Mouse (Mus musculus) testis, postnatal 14 days (tissue): ENCODE results near the gene Flvcr2.
A peak's percentile ranks its signal among the peaks of the same experiment; 100 is the strongest.

ENCODE experiments used
- DNase-seq: peaks from one replicate; pipeline ENCODE4 v3.0.0; 2021; ENCODE audit warnings: low spot score

Flvcr2 gene

GRCm38 (mm10) chr12:85794094-85794493 is 47.8 kb downstream of the Flvcr2 start:
- DNase-seq, result peak; percentile 77

- DNase-seq, result no peak
Observed at GRCm38 (mm10) chr12:85795551-85795950, 49.2 kb downstream of the Flvcr2 start.

GRCm38 (mm10) chr12:85800031-85800430 is 53.7 kb downstream of the Flvcr2 start:
- no peak for DNase-seq

- no peak for DNase-seq
Observed at GRCm38 (mm10) chr12:85809726-85810125, 63.4 kb downstream of the Flvcr2 start.

GRCm38 (mm10) chr12:85810959-85811358 is 64.6 kb downstream of the Flvcr2 start:
- no peak for DNase-seq

GRCm38 (mm10) chr12:85811676-85812075 is 65.3 kb downstream of the Flvcr2 start:
- no peak for DNase-seq

GRCm38 (mm10) chr12:85813599-85813998 is 67.3 kb downstream of the Flvcr2 start:
- no peak for DNase-seq

GRCm38 (mm10) chr12:85822051-85822450 is 75.7 kb downstream of the Flvcr2 start:
- no peak for DNase-seq

GRCm38 (mm10) chr12:85824438-85825264 is 78.3 kb downstream of the Flvcr2 start, which contains the start of the genes Erg28 and Ttll5:
TSS of gene Erg28 (minus strand) at chr12:85824550.
TSS of gene Ttll5 (plus strand) at chr12:85824659.
- DNase-seq, result peak; percentile 95

GRCm38 (mm10) chr12:85825361-85825760 is 79.0 kb downstream of the Flvcr2 start:
- DNase-seq, result no peak

GRCm38 (mm10) chr12:85825822-85826221 is 79.5 kb downstream of the Flvcr2 start:
- no peak for DNase-seq

GRCm38 (mm10) chr12:85828856-85829255 is 82.5 kb downstream of the Flvcr2 start:
- DNase-seq, result no peak

GRCm38 (mm10) chr12:85829866-85830265 is 83.5 kb downstream of the Flvcr2 start:
- DNase-seq, result no peak

GRCm38 (mm10) chr12:85830691-85831090 is 84.4 kb downstream of the Flvcr2 start:
- DNase-seq, result no peak

- no peak for DNase-seq
Observed at GRCm38 (mm10) chr12:85834543-85834942, 88.2 kb downstream of the Flvcr2 start.

GRCm38 (mm10) chr12:85837765-85838164 is 91.4 kb downstream of the Flvcr2 start:
- DNase-seq, result no peak

- DNase-seq, result no peak
Observed at GRCm38 (mm10) chr12:85839371-85840000, 93.1 kb downstream of the Flvcr2 start.

- no peak for DNase-seq
Observed at GRCm38 (mm10) chr12:85848164-85848958, 102.0 kb downstream of the Flvcr2 start.

GRCm38 (mm10) chr12:85850661-85851060 is 104.3 kb downstream of the Flvcr2 start:
- DNase-seq, result no peak

GRCm38 (mm10) chr12:85853836-85854235 is 107.5 kb downstream of the Flvcr2 start:
- DNase-seq, result no peak

- no peak for DNase-seq
Observed at GRCm38 (mm10) chr12:85854271-85854670, 107.9 kb downstream of the Flvcr2 start.

- no peak for DNase-seq
Observed at GRCm38 (mm10) chr12:85857300-85857699, 111.0 kb downstream of the Flvcr2 start.
